Mouse (Mus musculus) gastrocnemius, postnatal 25 days (tissue): ENCODE measurements around the gene Psmd3. TPM values are rescaled to one million over a fixed set of nuclear protein-coding genes. Genes with fewer than 3 reads are reported as not detected.

Experiments
- total RNA-seq, 2 experiments: library from RNA; stranded (reverse); gene quantifications; 1 replicate in 1 of 2; 2 replicates in 1 of 2; pipeline ENCODE4 v1.2.3; 2021

Gene Psmd3
- total RNA-seq, 2 experiments from 2014 or later = 86.2 to 91.5 TPM

Other genes with a start within 250 kb of the Psmd3 start
- gene Mien1, start 243.6 kb upstream of the Psmd3 start, total RNA-seq = 10 to 100 TPM; 31.7 to 35.5 TPM
- gene Grb7, start 236.2 kb upstream of the Psmd3 start, total RNA-seq = under 1 TPM in 1 of 2 experiments, not detected in 1; 0.16 TPM
- gene Ikzf3, start 136.5 kb upstream of the Psmd3 start, total RNA-seq = under 1 TPM in 1 of 2 experiments, not detected in 1; 0.15 TPM
- gene Zpbp2, start 131.5 kb upstream of the Psmd3 start, total RNA-seq = not detected
- gene Ormdl3, start 95.2 kb upstream of the Psmd3 start, total RNA-seq = 10 to 100 TPM; 19.9 to 28.2 TPM
- gene Lrrc3c, start 84.3 kb upstream of the Psmd3 start, total RNA-seq = not detected
- 1 to 10 TPM; 3.1 to 6.4 TPM for gene Gm12355, start 56.9 kb upstream of the Psmd3 start, total RNA-seq
- gene Gsdma3, start 56.2 kb upstream of the Psmd3 start, total RNA-seq = 1 to 10 TPM; 1.3 to 2.4 TPM
- not detected for gene Gsdma2, start 35.8 kb upstream of the Psmd3 start, total RNA-seq
- under 1 TPM; 0.23 to 0.24 TPM for gene Gsdma, start 18.2 kb upstream of the Psmd3 start, total RNA-seq
- not detected for gene Csf3, start 18.7 kb downstream of the Psmd3 start, total RNA-seq
- 10 to 100 TPM; 42.7 to 46.9 TPM for gene Med24, start 46.9 kb downstream of the Psmd3 start, total RNA-seq
- 10 to 100 TPM; 75.4 to 89.1 TPM for gene Thra, start 58.1 kb downstream of the Psmd3 start, total RNA-seq
- 100 to 1,000 TPM in 1 of 2 experiments, 10 to 100 TPM in 1; 98.0 to 119 TPM for gene Nr1d1, start 92.8 kb downstream of the Psmd3 start, total RNA-seq
- gene Msl1, start 113.0 kb downstream of the Psmd3 start, total RNA-seq = 10 to 100 TPM; 51.3 to 63.6 TPM
- gene Casc3, start 122.4 kb downstream of the Psmd3 start, total RNA-seq = 10 to 100 TPM; 13.9 to 15.0 TPM
- gene Rapgefl1, start 154.2 kb downstream of the Psmd3 start, total RNA-seq = under 1 TPM; 0.23 to 0.40 TPM
- gene Wipf2, start 181.1 kb downstream of the Psmd3 start, total RNA-seq = 1 to 10 TPM; 4.1 to 4.9 TPM
- gene Cdc6, start 225.2 kb downstream of the Psmd3 start, total RNA-seq = under 1 TPM; 0.13 to 0.56 TPM
- 10 to 100 TPM in 1 of 2 experiments, 1 to 10 TPM in 1; 9.4 to 12.8 TPM for gene Rara, start 245.3 kb downstream of the Psmd3 start, total RNA-seq